Mouse (Mus musculus) neural tube, embryonic 13.5 days (tissue): ENCODE results near the gene Mmel1. TPM values are rescaled to one million over a fixed set of nuclear protein-coding genes. Genes with fewer than 3 reads are reported as not detected.
A peak's percentile ranks its signal among the peaks of the same experiment; 100 is the strongest.

Experiments
- ATAC-seq: fragments of 200-750 bp; cut with Nextera tagmentation; 2 replicates; pipeline ENCODE4 v1.8.0; 2017; ENCODE audit warnings: low read depth, mild to moderate bottlenecking, moderate TSS enrichment, moderate library complexity
- H3K27ac ChIP-seq: fragments of 300-500 bp; sonication (generic); replicated peaks from 2 replicates; pipeline ENCODE4 v1.5.1; 2015; ENCODE audit warnings: moderate library complexity, mild to moderate bottlenecking, inconsistent platforms
- H3K27me3 ChIP-seq: fragments of 300-500 bp; sonication (generic); 2 replicates; pipeline ENCODE4 v1.6.1; 2015; ENCODE audit warnings: mild to moderate bottlenecking, inconsistent platforms
- H3K36me3 ChIP-seq: fragments of 300-500 bp; sonication (generic); 2 replicates; pipeline ENCODE4 v1.6.1; 2015; ENCODE audit warnings: mild to moderate bottlenecking, inconsistent platforms
- H3K4me1 ChIP-seq: fragments of 300-500 bp; sonication (generic); replicated peaks from 2 replicates; pipeline ENCODE4 v1.6.1; 2015; ENCODE audit warnings: inconsistent platforms
- H3K4me2 ChIP-seq: fragments of 300-500 bp; sonication (generic); 2 replicates; pipeline ENCODE4 v1.6.1; 2015; ENCODE audit warnings: inconsistent platforms, mild to moderate bottlenecking, moderate library complexity
- H3K4me3 ChIP-seq: fragments of 300-500 bp; sonication (generic); 2 replicates; pipeline ENCODE4 v1.5.1; 2015; ENCODE audit warnings: mild to moderate bottlenecking, inconsistent platforms
- H3K9ac ChIP-seq: fragments of 300-500 bp; sonication (generic); 2 replicates; pipeline ENCODE4 v1.6.1; 2015; ENCODE audit warnings: moderate library complexity, mild to moderate bottlenecking, inconsistent platforms
- H3K9me3 ChIP-seq: fragments of 300-500 bp; sonication (generic); 2 replicates; pipeline ENCODE4 v1.6.1; 2016; ENCODE audit warnings: inconsistent platforms
- whole genome bisulfite sequencing: fragments of 180-500 bp; shearing (Covaris S2); methylation state at CpG from one replicate; pipeline ENCODE4 v1.1.7; 2015; 5-methylcytosine and 5-hydroxymethylcytosine counted together
- polyA plus RNA-seq: library from polyadenylated mRNA; unstranded; fragments of >200 nt; fragmentation: Nextera tagmentation; extraction: Ambion mirVana; gene quantifications from 2 replicates; pipeline ENCODE4 v1.2.1, GENCODE M21; 2015

Mmel1 gene
- polyA plus RNA-seq, 1 experiment from 2014 or later, result 0.17 TPM

GRCm38 (mm10) chr4:154897676-154898465 lies 28.5 kb downstream of the Mmel1 start:
- Histone ChIP-seq H3K4me1 (peaks cover 26% of the 10 kb centered on the region), H3K4me3 (peak overlapping the region; percentile 55), H3K9ac (peak overlapping the region; percentile 79), H3K9me3 (no peaks in the 10 kb centered on the region), H3K27ac (peak overlapping the region; percentile 68; the same call in 1 of the 2 replicates), H3K4me2 (peak overlapping the region; percentile 86), H3K27me3 (no peaks in the 10 kb centered on the region), H3K36me3 (no peaks in the 10 kb centered on the region)
- ATAC-seq, result 0 out of 2 replicates have a peak, but pooled peaks have one; percentile 5
- WGBS, result 64% methylated on average over 6 of the region's 6 CpGs

- H3K4me3 ChIP-seq, result peak within 1 kb of the TSS; percentile 55
- 3% methylated on average over 43 of the region's 43 CpGs for WGBS
- no peaks in the 10 kb centered on the region for H3K9me3 ChIP-seq
- H3K36me3 ChIP-seq, result no peaks in the 10 kb centered on the region
- peak within 1 kb of the TSS; percentile 79 for H3K9ac ChIP-seq
- peak within 1 kb of the TSS; percentile 68 for H3K27ac ChIP-seq
- H3K4me1 ChIP-seq, result peaks cover 26% of the 10 kb centered on the region
- peak within 1 kb of the TSS; percentile 86 for H3K4me2 ChIP-seq
- peak; percentile 95 for ATAC-seq
- no peaks in the 10 kb centered on the region for H3K27me3 ChIP-seq
These were observed 29.4 kb downstream of the Mmel1 start, which contains the start of gene Fam213b for GRCm38 (mm10) chr4:154898506-154899446. Gene Fam213b, minus strand, starts transcription at chr4:154899135.

- Histone ChIP-seq H3K27me3 (peaks cover 3% of the 10 kb centered on the region; the same call in 1 of the 2 replicates), H3K4me3 (no peak overlapping the region), H3K27ac (no peak overlapping the region), H3K4me1 (peaks cover 26% of the 10 kb centered on the region), H3K4me2 (no peak overlapping the region), H3K36me3 (no peaks in the 10 kb centered on the region), H3K9ac (no peak overlapping the region), H3K9me3 (no peaks in the 10 kb centered on the region)
- no peak for ATAC-seq
- WGBS, result 89% methylated on average over 2 of the region's 2 CpGs
These were observed 33.0 kb downstream of the Mmel1 start for GRCm38 (mm10) chr4:154902371-154902770.

GRCm38 (mm10) chr4:154904185-154905071 lies 35.0 kb downstream of the Mmel1 start:
- H3K9me3 ChIP-seq, result no peaks in the 10 kb centered on the region
- H3K4me2 ChIP-seq, result peak overlapping the region; percentile 61
- 4% methylated on average over 16 of the region's 16 CpGs for WGBS
- no peaks in the 10 kb centered on the region for H3K36me3 ChIP-seq
- no peak overlapping the region for H3K27ac ChIP-seq
- H3K27me3 ChIP-seq, result peaks cover 3% of the 10 kb centered on the region; the same call in 1 of the 2 replicates
- H3K4me3 ChIP-seq, result peak overlapping the region; percentile 32
- ATAC-seq, result peak; percentile 89
- H3K4me1 ChIP-seq, result peaks cover 12% of the 10 kb centered on the region; the same call in 1 of the 2 replicates
- H3K9ac ChIP-seq, result peak overlapping the region; percentile 56

- Histone ChIP-seq H3K4me1 (peaks cover 12% of the 10 kb centered on the region; the same call in 1 of the 2 replicates), H3K4me3 (no peak overlapping the region), H3K9me3 (no peaks in the 10 kb centered on the region), H3K27me3 (peaks cover 3% of the 10 kb centered on the region; the same call in 1 of the 2 replicates), H3K27ac (no peak overlapping the region), H3K9ac (no peak overlapping the region), H3K4me2 (no peak overlapping the region), H3K36me3 (no peaks in the 10 kb centered on the region)
- ATAC-seq, result peak; percentile 70
- 52% methylated on average over 17 of the region's 17 CpGs for WGBS
These were observed 38.4 kb downstream of the Mmel1 start for GRCm38 (mm10) chr4:154907833-154908232.

GRCm38 (mm10) chr4:154908490-154908889 lies 39.1 kb downstream of the Mmel1 start:
- ATAC-seq, result no peak
- Histone ChIP-seq H3K27me3 (peaks cover 3% of the 10 kb centered on the region; the same call in 1 of the 2 replicates), H3K9ac (no peak overlapping the region), H3K4me1 (peaks cover 12% of the 10 kb centered on the region; the same call in 1 of the 2 replicates), H3K9me3 (no peaks in the 10 kb centered on the region), H3K4me3 (no peak overlapping the region), H3K27ac (no peak overlapping the region), H3K36me3 (no peaks in the 10 kb centered on the region), H3K4me2 (no peak overlapping the region)
- 87% methylated on average over 5 of the region's 5 CpGs for WGBS

DNA sequence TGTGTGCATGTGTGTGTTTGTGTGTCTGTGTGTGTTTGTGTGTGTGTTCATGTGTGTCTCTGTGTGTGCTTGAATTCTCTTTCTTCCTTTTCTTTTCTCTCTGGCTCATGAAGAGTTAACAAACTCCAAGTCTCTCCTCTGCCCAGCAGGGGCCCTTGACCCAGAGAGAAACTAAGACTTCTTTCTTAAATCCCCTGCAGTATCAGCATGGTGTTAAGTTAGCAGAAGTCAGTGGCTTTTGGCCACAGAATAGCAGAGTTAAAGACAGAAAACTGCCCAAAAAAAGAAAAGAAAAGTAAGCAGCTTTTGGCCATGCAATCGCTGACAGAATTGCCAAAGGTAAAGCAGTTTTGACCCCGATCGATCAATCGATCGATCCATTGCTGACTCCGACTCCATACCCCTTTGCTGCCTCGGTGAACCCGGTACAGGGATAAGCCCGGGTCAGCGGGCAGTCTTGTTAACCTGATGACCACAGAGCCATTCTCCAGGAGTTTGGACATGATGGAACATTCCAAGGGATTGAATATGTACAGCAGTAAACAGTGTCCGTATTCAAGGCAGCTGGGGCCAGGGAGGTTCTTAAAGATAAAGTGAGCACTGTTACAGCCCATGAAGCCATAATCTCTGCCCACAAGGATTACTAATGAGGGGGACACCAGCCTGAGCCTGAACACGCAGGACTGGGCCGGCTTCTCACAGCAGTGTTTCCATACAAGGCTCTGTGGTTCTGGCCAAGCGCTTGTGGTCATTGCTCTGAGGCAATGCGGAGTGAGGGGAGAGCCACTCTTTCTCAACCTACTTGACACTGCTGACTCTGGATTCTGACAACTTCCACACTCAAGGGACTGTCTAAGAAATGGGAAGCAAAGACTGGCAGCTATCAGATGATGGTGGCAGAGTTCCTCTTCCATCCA lies 41.5 kb downstream of the Mmel1 start:
- Histone ChIP-seq H3K4me3 (no peak overlapping the region), H3K9ac (no peak overlapping the region), H3K27ac (no peak overlapping the region), H3K9me3 (no peaks in the 10 kb centered on the region), H3K27me3 (no peaks in the 10 kb centered on the region), H3K4me2 (no peak overlapping the region), H3K4me1 (no peaks in the 10 kb centered on the region), H3K36me3 (no peaks in the 10 kb centered on the region)
- 28% methylated on average over 15 of the region's 15 CpGs for WGBS
- no peak for ATAC-seq

- H3K4me2 ChIP-seq, result no peak overlapping the region
- no peak overlapping the region for H3K27ac ChIP-seq
- no peak for ATAC-seq
- no peak overlapping the region for H3K9ac ChIP-seq
- WGBS, result 80% methylated on average over 2 of the region's 2 CpGs
- H3K9me3 ChIP-seq, result no peaks in the 10 kb centered on the region
- no peaks in the 10 kb centered on the region for H3K4me1 ChIP-seq
- no peaks in the 10 kb centered on the region for H3K27me3 ChIP-seq
- no peaks in the 10 kb centered on the region for H3K36me3 ChIP-seq
- no peak overlapping the region for H3K4me3 ChIP-seq
These were observed 42.3 kb downstream of the Mmel1 start for GRCm38 (mm10) chr4:154911644-154912043.

GRCm38 (mm10) chr4:154913845-154914244 lies 44.5 kb downstream of the Mmel1 start:
- Histone ChIP-seq H3K9ac (no peak overlapping the region), H3K9me3 (no peaks in the 10 kb centered on the region), H3K4me3 (no peak overlapping the region), H3K36me3 (no peaks in the 10 kb centered on the region), H3K27me3 (no peaks in the 10 kb centered on the region), H3K27ac (no peak overlapping the region), H3K4me1 (no peaks in the 10 kb centered on the region), H3K4me2 (no peak overlapping the region)
- no peak for ATAC-seq
- 94% methylated on average over 3 of the region's 3 CpGs for WGBS

GRCm38 (mm10) chr4:154914252-154914651 lies 44.9 kb downstream of the Mmel1 start:
- H3K27ac ChIP-seq, result no peak overlapping the region
- 90% methylated on average over 4 of the region's 4 CpGs for WGBS
- H3K27me3 ChIP-seq, result no peaks in the 10 kb centered on the region

More at GRCm38 (mm10) chr4:154914252-154914651, 44.9 kb downstream of the Mmel1 start:
- no peak overlapping the region for H3K4me2 ChIP-seq
- no peak overlapping the region for H3K9ac ChIP-seq
- no peaks in the 10 kb centered on the region for H3K36me3 ChIP-seq
- no peaks in the 10 kb centered on the region for H3K4me1 ChIP-seq
- no peak for ATAC-seq
- H3K4me3 ChIP-seq, result no peak overlapping the region
- no peaks in the 10 kb centered on the region for H3K9me3 ChIP-seq
